Mouse (Mus musculus): ENCODE measurements around the gene Kdm6a. TPM values are rescaled to one million over a fixed set of nuclear protein-coding genes. Genes with fewer than 3 reads are reported as not detected.

Gene Kdm6a
- polyA plus RNA-seq, 1 experiment from 2014 or later = 34.7 TPM

- Histone ChIP-seq H3K4me3 (ENCODE audit: low read depth, low read length) (no peak overlapping the region), H3K27ac (ENCODE audit: low read depth, low read length) (no peak overlapping the region), H3K9me3 (ENCODE audit: control insufficient read depth, low read length) (no peaks in the 10 kb centered on the region), H3K27me3 (ENCODE audit: control insufficient read depth, insufficient read depth, low read length) (no peaks in the 10 kb centered on the region), H3K4me2 (no peak overlapping the region), H3K36me3 (ENCODE audit: control insufficient read depth, insufficient read depth, low read length) (no peaks in the 10 kb centered on the region; the same call in 1 of the 2 replicates), H3K9ac (ENCODE audit: low read length) (no peak overlapping the region), H3K4me1 (ENCODE audit: control insufficient read depth, insufficient read depth, low read length) (no peaks in the 10 kb centered on the region)
- DNase-seq (ENCODE audit: low spot score, missing footprints) (no peak), ATAC-seq (ENCODE audit: low FRiP score) (no peak)
- 93% methylated on average over 8 of the region's 8 CpGs for WGBS
These were observed 95.9 kb downstream of the Kdm6a start for GRCm38 (mm10) chrX:18258238-18258809.

- WGBS = 86% methylated on average over 5 of the region's 5 CpGs
- H3K27ac ChIP-seq (ENCODE audit: low read depth, low read length) = no peak overlapping the region
- DNase-seq (ENCODE audit: low spot score, missing footprints) = no peak
- H3K4me3 ChIP-seq (ENCODE audit: low read depth, low read length) = no peak overlapping the region
- H3K27me3 ChIP-seq (ENCODE audit: control insufficient read depth, insufficient read depth, low read length) = no peaks in the 10 kb centered on the region
- no peaks in the 10 kb centered on the region for H3K4me1 ChIP-seq (ENCODE audit: control insufficient read depth, insufficient read depth, low read length)
- H3K4me2 ChIP-seq = no peak overlapping the region
- no peak for ATAC-seq (ENCODE audit: low FRiP score)
- no peak overlapping the region for H3K9ac ChIP-seq (ENCODE audit: low read length)
- no peaks in the 10 kb centered on the region for H3K36me3 ChIP-seq (ENCODE audit: control insufficient read depth, insufficient read depth, low read length)
- no peaks in the 10 kb centered on the region for H3K9me3 ChIP-seq (ENCODE audit: control insufficient read depth, low read length)
These were observed 116.2 kb downstream of the Kdm6a start for GRCm38 (mm10) chrX:18278561-18278960.

- no peak for DNase-seq (ENCODE audit: low spot score, missing footprints)
- no peaks in the 10 kb centered on the region for H3K36me3 ChIP-seq (ENCODE audit: control insufficient read depth, insufficient read depth, low read length)
- H3K27me3 ChIP-seq (ENCODE audit: control insufficient read depth, insufficient read depth, low read length) = no peaks in the 10 kb centered on the region
- H3K9ac ChIP-seq (ENCODE audit: low read length) = no peak overlapping the region
- no peak overlapping the region for H3K27ac ChIP-seq (ENCODE audit: low read depth, low read length)
- H3K9me3 ChIP-seq (ENCODE audit: control insufficient read depth, low read length) = no peaks in the 10 kb centered on the region
- ATAC-seq (ENCODE audit: low FRiP score) = no peak
- no peak overlapping the region for H3K4me2 ChIP-seq
- H3K4me3 ChIP-seq (ENCODE audit: low read depth, low read length) = no peak overlapping the region
- H3K4me1 ChIP-seq (ENCODE audit: control insufficient read depth, insufficient read depth, low read length) = no peaks in the 10 kb centered on the region
These were observed 117.8 kb downstream of the Kdm6a start for GRCm38 (mm10) chrX:18280134-18280533.

Other genes starting within 250 kb of the Kdm6a start
- not detected in 2 replicates for gene Dusp21, start 16.7 kb upstream of the Kdm6a start, polyA plus RNA-seq (2014; fragmentation: Nextera tagmentation; extraction: Ambion mirVana)